ENCODE assay signal across 22 mouse cellular contexts in the genomic region with DNA sequence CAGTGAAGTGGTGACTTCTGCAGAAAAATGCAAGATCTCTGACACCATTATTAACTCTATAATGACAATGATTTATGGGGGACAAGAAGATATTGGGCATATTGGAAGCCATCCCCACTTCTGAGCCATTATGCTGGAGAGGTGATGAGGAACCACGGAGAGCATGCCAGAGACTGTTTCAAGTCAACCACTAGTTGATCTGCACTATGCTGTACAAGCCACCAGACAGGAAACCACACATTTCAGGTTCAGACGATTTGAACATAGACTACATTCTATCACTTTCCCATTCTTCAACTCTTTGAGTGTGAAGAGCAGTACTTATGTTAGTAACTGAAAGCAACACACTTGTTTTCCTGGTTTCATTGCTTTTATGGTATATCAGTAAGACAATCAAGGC.
DNase-seq lines count a peak whose midpoint lies in the region; ATAC-seq lines count a peak whose summit lies in the region.
"Had no signal": no experiment of that assay in that cellular context is flagged by ENCODE, and none has a peak within 500 bp of the region (broad histone marks: within the 10 kb centered on the region; RNA-seq: fewer than 3 reads in every experiment).

No protein-coding gene starts in this region.

- peak; percentile 86 to 94 for ATAC-seq in hematopoietic stem cell, adult 5-6 weeks (replicated peaks in 1 of 2; ENCODE audit: insufficient read depth in 1 of 2, low FRiP score in 2 of 2, low TSS enrichment in 1 of 2, low read depth in 1 of 2, poor library complexity in 2 of 2, severe bottlenecking in 2 of 2)
- ATAC-seq: CD4-positive, CD25-positive, alpha-beta regulatory T cell, adult 4 months; forebrain, embryonic 13.5 days; forebrain, embryonic 15.5 days; forebrain, postnatal 0 days had no signal

- no peak overlapping the region for H3K4me3 ChIP-seq in brown adipose tissue, adult 24 weeks (ENCODE audit: insufficient read depth, low read depth, low read length)
- H3K4me3 ChIP-seq: embryonic facial prominence, embryonic 10.5 days; embryonic facial prominence, embryonic 12.5 days; forebrain, embryonic 13.5 days; forebrain, embryonic 15.5 days had no signal

- H3K27ac ChIP-seq in brown adipose tissue, adult 24 weeks (replicated peaks; ENCODE audit: low read depth, low read length), result peak overlapping the region; percentile 96
- H3K27ac ChIP-seq: embryonic facial prominence, embryonic 10.5 days; embryonic facial prominence, embryonic 12.5 days; forebrain, embryonic 13.5 days; forebrain, embryonic 15.5 days had no signal

- H3K4me1 ChIP-seq in brown adipose tissue, adult 24 weeks (ENCODE audit: control insufficient read depth, insufficient read depth, insufficient read length, low read length), result peaks cover 5% of the 10 kb centered on the region; the same call in 1 of the 2 replicates
- H3K4me1 ChIP-seq: embryonic facial prominence, embryonic 10.5 days; embryonic facial prominence, embryonic 12.5 days; forebrain, embryonic 13.5 days; forebrain, embryonic 15.5 days had no signal

- DNase-seq in 416B (ENCODE audit: low read depth) (peak; percentile 44), MN1 (ENCODE audit: low spot score) (no peak)
- no peak for DNase-seq in retina, postnatal 1 day
- DNase-seq in adrenal gland, postnatal 4 days (ENCODE audit: low spot score in 2 of 2), result no peak
- DNase-seq: adrenal gland, adult 2 months; adrenal gland, postnatal 10 days; adrenal gland, postnatal 25 days; B cell, adult 2 months; cerebellum, adult 11 months; cerebellum, adult 18-20 months; cerebellum, adult 8-10 months; cerebellum, adult 9-11 months; cerebellum, postnatal 14 days; cerebellum, postnatal 36 days; forebrain, postnatal 0 days had no signal
